Mouse (Mus musculus): Measurements from ENCODE around the gene Olfr119. TPM values are rescaled to one million over a fixed set of nuclear protein-coding genes. Genes with fewer than 3 reads are reported as not detected.
"Not testable (repeated sequence)": the region's sequence is repeated elsewhere in the genome, so short reads cannot be mapped to it uniquely, and the experiment has no call there.

Olfr119 gene
- not detected in 2 replicates for polyA plus RNA-seq (2016; fragmentation: Nextera tagmentation; extraction: Ambion mirVana)

- H3K4me1 ChIP-seq; ATAC-seq (ENCODE audit: low FRiP score); H3K9ac ChIP-seq; H3K4me2 ChIP-seq (replicated peaks); H3K4me3 ChIP-seq; H3K9me3 ChIP-seq (replicated peaks); H3K27ac ChIP-seq; H3K27me3 ChIP-seq; H3K36me3 ChIP-seq: not testable (repeated sequence)
- WGBS, result 79% methylated on average over 1 of the region's 1 CpGs
These were observed at the start of gene Olfr119 for GRCm38 (mm10) chr17:37696264-37696663. Gene Olfr119, plus strand, starts transcription at chr17:37696564.

GRCm38 (mm10) chr17:37663682-37664081 is 32.7 kb upstream of the Olfr119 start, which contains the start of gene Olfr117:
Gene Olfr117, minus strand, starts transcription at chr17:37663782.
- H3K4me3 ChIP-seq, result no peak within 1 kb of the TSS
- no peak within 1 kb of the TSS for H3K27ac ChIP-seq
- no peaks in the 10 kb centered on the region for H3K27me3 ChIP-seq
- H3K9ac ChIP-seq, result no peak within 1 kb of the TSS
- H3K9me3 ChIP-seq (replicated peaks), result no peaks in the 10 kb centered on the region
- no peaks in the 10 kb centered on the region for H3K36me3 ChIP-seq
- no peak for ATAC-seq (ENCODE audit: low FRiP score)
- H3K4me1 ChIP-seq, result no peaks in the 10 kb centered on the region
- 82% methylated on average over 1 of the region's 1 CpGs for WGBS
- H3K4me2 ChIP-seq (replicated peaks), result no peak within 1 kb of the TSS

- Histone ChIP-seq H3K4me1 (no peaks in the 10 kb centered on the region), H3K4me3 (no peak within 1 kb of the TSS), H3K9me3 (replicated peaks) (no peaks in the 10 kb centered on the region), H3K36me3 (no peaks in the 10 kb centered on the region), H3K27me3 (no peaks in the 10 kb centered on the region), H3K27ac (no peak within 1 kb of the TSS), H3K9ac (no peak within 1 kb of the TSS), H3K4me2 (replicated peaks) (no peak within 1 kb of the TSS)
- 79% methylated on average over 2 of the region's 2 CpGs for WGBS
- no peak for ATAC-seq (ENCODE audit: low FRiP score)
These were observed 29.7 kb upstream of the Olfr119 start, which contains the start of gene Olfr118 for GRCm38 (mm10) chr17:37666688-37667087. Gene Olfr118, plus strand, starts transcription at chr17:37666988.

- Histone ChIP-seq H3K9ac (no peak within 1 kb of the TSS), H3K36me3 (no peaks in the 10 kb centered on the region), H3K9me3 (replicated peaks) (no peaks in the 10 kb centered on the region), H3K4me3 (no peak within 1 kb of the TSS), H3K4me2 (replicated peaks) (no peak within 1 kb of the TSS), H3K4me1 (no peaks in the 10 kb centered on the region), H3K27me3 (no peaks in the 10 kb centered on the region), H3K27ac (no peak within 1 kb of the TSS)
- 67% methylated on average over 1 of the region's 1 CpGs for WGBS
- no peak for ATAC-seq (ENCODE audit: low FRiP score)
These were observed 25.1 kb downstream of the Olfr119 start, which contains the start of gene Olfr120 for GRCm38 (mm10) chr17:37721508-37721907. Gene Olfr120, plus strand, starts transcription at chr17:37721808.

DNA sequence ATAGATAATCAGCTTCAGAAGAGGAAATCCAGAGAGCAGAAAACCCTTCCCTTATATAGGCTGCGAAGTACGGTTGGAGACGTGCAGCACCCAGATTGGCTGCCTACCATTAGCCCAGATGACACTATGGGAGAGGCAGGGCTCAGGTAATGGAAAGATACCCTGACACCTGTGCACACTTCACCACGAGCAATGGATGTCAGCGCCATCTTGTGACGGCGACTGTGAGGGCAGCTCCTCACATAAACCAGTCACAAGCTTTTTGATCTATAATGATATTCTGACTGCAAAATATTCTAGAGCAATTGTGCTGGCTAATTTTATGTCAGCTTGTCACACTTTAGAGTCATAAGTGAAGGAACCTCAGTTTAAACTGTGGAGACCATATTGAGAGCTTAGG is 41.7 kb downstream of the Olfr119 start:
- ATAC-seq (ENCODE audit: low FRiP score), result no peak

More for the DNA sequence above, 41.7 kb downstream of the Olfr119 start:
- no peak overlapping the region for H3K4me3 ChIP-seq
- no peaks in the 10 kb centered on the region for H3K4me1 ChIP-seq
- no peaks in the 10 kb centered on the region for H3K36me3 ChIP-seq
- no peaks in the 10 kb centered on the region for H3K9me3 ChIP-seq (replicated peaks)
- H3K4me2 ChIP-seq (replicated peaks), result no peak overlapping the region
- no peaks in the 10 kb centered on the region for H3K27me3 ChIP-seq
- H3K27ac ChIP-seq, result no peak overlapping the region
- H3K9ac ChIP-seq, result no peak overlapping the region
- WGBS, result 54% methylated on average over 7 of the region's 7 CpGs

Other genes with a start within 250 kb of the Olfr119 start
- not detected in 2 replicates for gene Olfr109, start 237.6 kb upstream of the Olfr119 start, polyA plus RNA-seq (2016; fragmentation: Nextera tagmentation; extraction: Ambion mirVana)
- gene H2-M2, start 213.0 kb upstream of the Olfr119 start, polyA plus RNA-seq (2016; fragmentation: Nextera tagmentation; extraction: Ambion mirVana), result not detected in 2 replicates
- not detected in 2 replicates for gene Olfr110, start 204.1 kb upstream of the Olfr119 start, polyA plus RNA-seq (2016; fragmentation: Nextera tagmentation; extraction: Ambion mirVana)
- gene Olfr111, start 188.5 kb upstream of the Olfr119 start, polyA plus RNA-seq (2016; fragmentation: Nextera tagmentation; extraction: Ambion mirVana), result not detected in 2 replicates
- not detected in 2 replicates for gene Olfr112, start 127.1 kb upstream of the Olfr119 start, polyA plus RNA-seq (2016; fragmentation: Nextera tagmentation; extraction: Ambion mirVana)
- not detected in 2 replicates for gene Olfr113, start 118.9 kb upstream of the Olfr119 start, polyA plus RNA-seq (2016; fragmentation: Nextera tagmentation; extraction: Ambion mirVana)
- gene Olfr114, start 103.8 kb upstream of the Olfr119 start, polyA plus RNA-seq (2016; fragmentation: Nextera tagmentation; extraction: Ambion mirVana), result not detected in 2 replicates
- gene Olfr115, start 69.5 kb upstream of the Olfr119 start, polyA plus RNA-seq (2016; fragmentation: Nextera tagmentation; extraction: Ambion mirVana), result not detected in 2 replicates
- gene Olfr116, start 69.4 kb upstream of the Olfr119 start, polyA plus RNA-seq (2016; fragmentation: Nextera tagmentation; extraction: Ambion mirVana), result not detected in 2 replicates
- gene Olfr117, start 32.8 kb upstream of the Olfr119 start, polyA plus RNA-seq (2016; fragmentation: Nextera tagmentation; extraction: Ambion mirVana), result not detected in 2 replicates
- not detected in 2 replicates for gene Olfr118, start 29.6 kb upstream of the Olfr119 start, polyA plus RNA-seq (2016; fragmentation: Nextera tagmentation; extraction: Ambion mirVana)
- not detected in 2 replicates for gene Olfr120, start 25.2 kb downstream of the Olfr119 start, polyA plus RNA-seq (2016; fragmentation: Nextera tagmentation; extraction: Ambion mirVana)
- gene Olfr121, start 52.3 kb downstream of the Olfr119 start, polyA plus RNA-seq (2016; fragmentation: Nextera tagmentation; extraction: Ambion mirVana), result not detected in 2 replicates
- not detected in 2 replicates for gene Olfr122, start 72.0 kb downstream of the Olfr119 start, polyA plus RNA-seq (2016; fragmentation: Nextera tagmentation; extraction: Ambion mirVana)
- not detected in 2 replicates for gene Olfr123, start 97.0 kb downstream of the Olfr119 start, polyA plus RNA-seq (2016; fragmentation: Nextera tagmentation; extraction: Ambion mirVana)
- gene Olfr124, start 103.3 kb downstream of the Olfr119 start, polyA plus RNA-seq (2016; fragmentation: Nextera tagmentation; extraction: Ambion mirVana), result not detected in 2 replicates
- not detected in 2 replicates for gene Olfr125, start 136.4 kb downstream of the Olfr119 start, polyA plus RNA-seq (2016; fragmentation: Nextera tagmentation; extraction: Ambion mirVana)
- not detected in 2 replicates for gene Olfr126, start 150.9 kb downstream of the Olfr119 start, polyA plus RNA-seq (2016; fragmentation: Nextera tagmentation; extraction: Ambion mirVana)
- not detected in 2 replicates for gene Olfr127, start 203.9 kb downstream of the Olfr119 start, polyA plus RNA-seq (2016; fragmentation: Nextera tagmentation; extraction: Ambion mirVana)
- gene Olfr128, start 224.0 kb downstream of the Olfr119 start, polyA plus RNA-seq (2016; fragmentation: Nextera tagmentation; extraction: Ambion mirVana), result not detected in 2 replicates

Measured in hindbrain, embryonic 12.5 days (tissue).